Mouse (Mus musculus): ENCODE measurements around the gene Fam217a.

- TF ChIP-seq CTCF (IDR thresholded peaks at IDR 0.05; ENCODE audit: low read depth, low read length) (no peak), POLR2AphosphoS5 (IDR thresholded peaks at IDR 0.05; ENCODE audit: insufficient replicate concordance, low read depth, low read length) (no peak)
These were observed 31.2 kb downstream of the Fam217a start for GRCm38 (mm10) chr13:34892871-34893270.

All from G1E (cell line).